Mouse (Mus musculus) granulocyte monocyte progenitor cell, adult 5-6 weeks (primary cell): Measurements from ENCODE around the gene G6pc. TPM values are rescaled to one million over a fixed set of nuclear protein-coding genes. Genes with fewer than 3 reads are reported as not detected.
"Not testable (repeated sequence)": the region's sequence is repeated elsewhere in the genome, so short reads cannot be mapped to it uniquely, and the experiment has no call there.

Source experiments
- ATAC-seq: replicated peaks from 2 replicates; pipeline ENCODE4 v1.8.0; 2016; ENCODE audit warnings: mild to moderate bottlenecking, moderate TSS enrichment, inconsistent platforms; ENCODE audit not compliant: poor library complexity, severe bottlenecking
- total RNA-seq, 2 experiments: library from RNA; stranded (forward) in 1 of 2; stranded (reverse) in 1 of 2; fragments of 200-712, 200-1000 nt in 1 of 2; fragments of >200 nt in 1 of 2; fragmentation: Nextera tagmentation in 1 of 2; gene quantifications; 2 replicates each; pipeline ENCODE4 v1.2.3; 2014 to 2017

The G6pc gene
- total RNA-seq (2014; fragmentation: Nextera tagmentation) (not detected in 2 replicates), total RNA-seq (2017) (not detected in 2 replicates)

DNA sequence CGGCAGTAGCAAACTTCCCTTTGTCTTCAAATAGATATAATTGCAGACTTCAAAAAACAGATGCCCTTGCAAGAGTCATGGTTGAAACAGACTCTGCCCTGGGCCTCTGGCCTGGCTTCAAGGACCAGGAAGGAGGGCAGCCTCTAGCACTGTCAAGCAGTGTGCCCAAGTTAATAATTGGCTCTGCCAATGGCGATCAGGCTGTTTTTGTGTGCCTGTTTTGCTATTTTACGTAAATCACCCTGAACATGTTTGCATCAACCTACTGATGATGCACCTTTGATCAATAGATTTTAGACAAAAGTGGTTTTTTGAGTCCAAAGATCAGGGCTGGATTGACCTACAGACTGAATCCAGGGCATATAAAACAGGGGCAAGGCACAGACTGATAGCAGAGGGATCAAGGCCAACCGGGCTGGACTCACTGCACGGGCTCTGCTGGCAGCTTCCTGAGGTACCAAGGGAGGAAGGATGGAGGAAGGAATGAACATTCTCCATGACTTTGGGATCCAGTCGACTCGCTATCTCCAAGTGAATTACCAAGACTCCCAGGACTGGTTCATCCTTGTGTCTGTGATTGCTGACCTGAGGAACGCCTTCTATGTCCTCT, at the start of gene G6pc:
G6pc (plus strand) TSS at position 236 of the 610 bp plus-strand sequence.
- no peak for ATAC-seq

DNA sequence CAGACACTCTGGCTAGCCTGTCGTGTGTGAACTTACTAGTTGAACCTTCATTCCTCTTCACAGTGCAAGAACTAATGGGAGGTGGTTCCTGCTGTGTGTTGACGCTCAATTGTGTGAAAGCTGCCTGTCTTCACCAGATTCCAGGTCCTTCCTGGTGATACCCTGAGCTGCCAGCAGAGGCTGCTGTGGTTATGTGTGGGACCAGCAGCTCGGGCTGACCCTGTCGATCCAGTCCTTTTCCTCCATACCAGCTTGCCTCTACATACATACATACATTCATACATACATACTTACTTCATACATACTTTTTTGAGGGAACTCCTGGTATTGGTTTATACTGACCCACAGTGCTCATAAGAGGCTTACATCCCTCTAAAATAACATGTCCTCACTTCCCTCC, 43.8 kb upstream of the G6pc start:
- ATAC-seq, result peak; percentile 68

DNA sequence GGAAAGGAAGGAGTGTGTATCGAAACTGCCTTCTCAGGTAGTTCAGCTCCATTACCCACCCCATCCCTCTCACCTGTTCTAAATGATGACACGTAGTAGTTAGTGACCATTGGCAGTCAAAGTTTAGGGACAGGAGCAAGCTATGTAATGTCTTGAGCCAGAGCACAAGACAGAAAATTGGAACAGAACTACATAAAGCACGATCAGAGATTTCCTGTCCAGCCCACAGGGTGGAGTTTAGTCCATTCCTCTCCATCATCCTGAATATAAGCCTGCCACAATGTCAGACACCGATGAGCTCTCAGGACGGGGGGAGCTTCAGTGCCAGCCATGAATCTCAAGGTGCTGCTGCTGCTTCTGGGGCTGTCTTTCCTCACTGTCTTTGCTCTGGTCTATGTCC, 42.6 kb upstream of the G6pc start, which contains the start of gene Aoc2:
Aoc2 (plus strand) TSS at position 301 of the 400 bp plus-strand sequence.
- no peak for ATAC-seq

DNA sequence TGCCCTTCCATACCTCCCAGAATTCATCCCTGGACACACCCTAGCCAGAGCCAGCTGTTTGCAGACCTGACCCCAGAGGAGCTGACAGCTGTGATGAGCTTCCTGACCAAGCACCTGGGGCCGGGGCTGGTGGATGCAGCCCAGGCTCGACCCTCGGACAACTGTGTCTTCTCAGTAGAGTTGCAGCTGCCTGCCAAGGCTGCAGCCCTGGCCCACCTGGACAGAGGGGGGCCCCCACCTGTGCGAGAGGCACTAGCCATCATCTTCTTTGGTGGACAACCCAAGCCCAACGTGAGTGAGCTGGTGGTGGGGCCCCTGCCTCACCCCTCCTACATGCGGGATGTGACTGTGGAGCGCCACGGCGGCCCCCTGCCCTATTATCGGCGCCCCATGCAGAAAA, 42.2 kb upstream of the G6pc start:
- not testable (repeated sequence) for ATAC-seq

DNA sequence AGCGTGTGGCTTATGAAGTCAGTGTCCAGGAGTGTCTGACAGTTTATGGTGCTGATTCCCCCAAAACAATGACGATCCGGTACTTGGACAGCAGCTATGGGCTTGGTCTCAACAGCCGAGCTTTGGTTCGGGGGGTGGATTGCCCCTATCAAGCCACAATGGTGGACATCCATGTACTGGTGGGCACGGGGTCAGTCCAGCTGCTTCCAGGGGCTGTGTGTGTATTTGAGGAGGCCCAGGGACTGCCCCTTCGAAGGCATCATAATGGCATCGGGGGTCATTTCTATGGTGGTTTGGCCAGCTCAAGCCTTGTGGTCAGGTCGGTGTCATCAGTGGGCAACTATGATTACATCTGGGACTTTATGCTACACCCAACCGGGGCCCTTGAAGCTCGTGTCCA, 41.2 kb upstream of the G6pc start:
- no peak for ATAC-seq

DNA sequence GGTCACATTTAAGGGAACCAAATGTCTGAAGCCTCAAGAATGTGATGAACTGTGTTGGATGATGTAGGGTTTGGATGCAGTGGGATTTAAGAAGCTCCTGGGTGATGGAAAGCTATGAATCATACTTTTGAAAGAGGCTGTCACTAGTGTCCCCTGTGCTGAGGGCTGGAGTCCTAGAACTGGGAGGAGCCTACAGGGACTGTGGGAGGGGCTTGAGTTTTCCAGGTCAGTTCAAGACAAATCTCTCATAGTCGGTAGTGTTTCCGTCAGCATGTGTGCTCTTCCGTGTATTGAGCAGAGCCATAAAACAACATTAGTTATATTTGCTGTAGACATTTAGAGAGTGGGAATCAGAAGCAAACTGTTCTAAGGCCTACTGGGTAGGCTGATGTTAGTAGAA, 40.0 kb upstream of the G6pc start:
- ATAC-seq, result no peak

DNA sequence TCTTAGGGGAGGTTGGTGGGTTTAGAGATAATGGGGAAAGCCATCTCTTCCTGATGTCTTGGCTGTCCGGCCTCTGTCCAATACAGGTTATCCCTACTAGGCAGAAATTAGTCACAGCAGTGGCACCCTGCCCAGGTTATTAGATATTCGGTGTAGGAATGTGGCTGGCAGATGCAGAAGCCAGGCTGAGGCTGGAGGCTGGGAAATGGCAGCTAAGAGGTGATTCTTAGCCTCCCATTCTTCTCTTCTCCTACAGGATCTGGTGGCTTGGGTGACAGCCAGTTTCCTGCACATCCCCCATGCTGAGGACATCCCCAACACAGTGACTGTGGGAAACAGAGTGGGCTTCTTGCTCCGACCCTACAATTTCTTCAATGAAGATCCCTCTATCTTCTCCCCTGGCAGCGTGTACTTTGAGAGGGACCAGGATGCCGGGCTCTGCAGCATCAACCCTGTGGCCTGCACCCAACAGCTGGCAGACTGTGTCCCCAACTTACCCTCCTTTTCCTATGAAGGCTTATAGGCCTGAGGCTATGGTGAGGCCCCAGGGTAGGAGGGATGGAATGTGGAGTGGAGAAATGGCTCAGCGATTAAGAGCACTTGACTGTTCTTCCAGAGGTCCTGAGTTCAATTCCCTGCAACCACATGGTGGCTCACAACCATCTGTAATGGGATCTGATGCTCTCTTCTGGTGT, 38.3 kb upstream of the G6pc start:
- ATAC-seq, result no peak

DNA sequence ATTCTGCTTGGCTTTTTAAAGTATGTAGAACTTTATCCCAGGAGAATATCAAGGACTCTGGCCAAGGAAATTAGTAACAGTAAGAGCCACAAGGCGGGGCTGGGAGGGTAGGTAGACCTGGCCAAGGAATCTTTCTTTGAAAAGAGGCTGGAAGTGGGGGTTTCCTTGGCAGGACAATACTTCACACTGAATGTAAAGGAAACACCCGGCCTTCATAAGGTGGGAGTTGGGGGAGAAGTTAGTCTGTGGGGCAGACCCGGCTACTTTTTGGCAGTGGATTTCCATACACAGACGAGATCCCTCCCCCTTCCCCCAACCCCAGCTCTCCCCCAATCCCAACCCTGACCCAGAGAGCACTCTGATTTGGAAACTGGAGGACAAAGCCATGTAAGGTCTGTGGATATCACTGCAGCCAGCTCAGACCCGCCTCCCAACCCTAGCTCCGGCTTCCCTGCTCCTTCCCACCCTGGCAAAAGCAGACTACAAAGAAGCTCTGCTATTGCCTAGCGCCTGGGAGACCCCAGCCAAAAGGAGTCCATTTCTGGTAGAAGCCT, 36.9 kb upstream of the G6pc start, which contains the start of gene Aoc3:
Aoc3 (plus strand) TSS at position 235 of the 554 bp plus-strand sequence.
- no peak for ATAC-seq

DNA sequence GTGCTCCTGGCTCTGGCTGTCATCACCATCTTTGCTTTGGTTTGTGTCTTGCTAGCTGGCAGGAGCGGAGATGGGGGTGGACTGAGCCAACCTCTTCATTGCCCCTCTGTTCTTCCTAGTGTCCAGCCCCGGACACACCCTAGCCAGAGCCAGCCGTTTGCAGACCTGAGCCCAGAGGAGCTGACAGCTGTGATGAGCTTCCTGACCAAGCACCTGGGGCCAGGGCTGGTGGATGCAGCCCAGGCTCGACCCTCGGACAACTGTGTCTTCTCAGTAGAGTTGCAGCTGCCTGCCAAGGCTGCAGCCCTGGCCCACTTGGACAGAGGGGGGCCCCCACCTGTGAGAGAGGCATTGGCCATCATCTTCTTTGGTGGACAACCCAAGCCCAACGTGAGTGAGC, 36.4 kb upstream of the G6pc start:
- not testable (repeated sequence) for ATAC-seq

DNA sequence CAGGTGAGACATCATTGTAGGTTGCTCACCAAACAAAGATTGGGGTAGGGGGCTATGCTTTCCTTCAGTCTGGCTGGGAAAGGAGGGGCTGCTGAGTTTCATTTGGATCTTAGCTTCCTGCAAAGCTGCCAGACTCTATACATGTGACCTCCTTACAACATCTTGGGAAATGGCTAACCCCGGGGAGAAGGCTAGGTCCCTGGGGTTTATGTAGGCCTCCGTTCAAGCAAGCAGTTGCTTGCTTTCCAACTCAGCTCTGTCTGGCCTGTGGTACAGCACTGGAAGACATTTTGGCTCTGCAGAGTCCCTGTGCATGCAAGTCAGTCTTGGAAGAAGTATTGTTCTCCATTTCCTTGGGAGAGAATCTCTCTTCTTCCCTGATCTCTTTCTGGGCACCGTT, 34.8 kb upstream of the G6pc start:
- no peak for ATAC-seq

DNA sequence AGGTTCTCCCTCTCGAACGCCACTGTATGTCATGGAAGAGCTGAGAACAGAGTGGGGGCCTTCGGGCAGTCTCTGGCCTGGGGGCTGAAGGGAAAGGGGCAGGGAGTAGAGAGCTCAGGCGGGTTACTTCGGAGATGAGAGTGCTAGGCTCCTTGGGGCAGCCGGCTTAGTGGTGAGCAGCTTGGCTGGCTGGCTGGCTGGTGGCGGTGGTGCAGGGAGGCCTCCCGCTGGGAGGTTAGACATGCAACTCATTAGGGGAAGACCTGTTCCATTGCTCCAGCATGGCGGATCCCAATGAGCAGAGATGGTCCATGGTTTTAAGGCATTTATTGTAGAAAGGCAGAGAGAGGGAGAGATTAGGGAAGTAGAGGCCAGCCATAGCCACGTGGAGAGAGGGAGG, 33.3 kb upstream of the G6pc start:
- ATAC-seq, result no peak

DNA sequence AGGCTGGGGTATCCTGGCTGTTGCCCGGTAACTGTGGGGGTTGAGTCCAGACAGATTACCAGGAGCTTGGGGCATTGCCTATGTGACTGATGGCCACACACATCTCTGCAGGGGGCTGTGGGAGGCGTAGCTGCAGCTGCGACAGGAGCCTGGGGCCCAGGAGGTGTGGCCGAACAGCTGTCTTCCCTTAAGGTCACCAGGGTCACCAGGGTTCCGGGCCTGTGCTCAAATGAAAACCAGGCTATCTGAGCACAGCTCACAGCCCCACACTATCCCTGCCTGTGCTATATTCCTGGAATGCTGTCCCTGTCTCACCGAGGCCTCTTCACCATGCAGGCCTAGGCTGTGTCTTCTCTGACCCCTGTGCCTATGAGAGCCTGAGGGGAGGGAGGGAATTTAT, 32.8 kb upstream of the G6pc start:
- no peak for ATAC-seq

DNA sequence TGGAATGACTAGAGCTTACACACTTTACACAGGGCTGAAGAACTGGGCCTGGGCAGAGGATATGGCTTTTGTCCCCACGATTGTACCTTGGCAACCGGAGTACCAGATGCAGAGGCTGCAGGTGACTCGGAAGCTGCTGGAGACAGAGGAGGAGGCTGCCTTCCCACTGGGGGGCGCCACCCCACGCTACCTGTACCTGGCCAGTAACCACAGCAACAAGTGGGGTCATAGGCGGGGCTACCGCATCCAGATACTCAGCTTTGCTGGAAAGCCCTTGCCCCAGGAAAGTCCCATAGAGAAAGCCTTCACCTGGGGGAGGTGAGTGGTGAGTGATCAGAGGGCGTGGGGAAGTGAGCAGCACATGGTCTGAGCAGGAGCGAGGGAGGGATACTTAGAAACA, 31.7 kb upstream of the G6pc start:
- ATAC-seq, result no peak

DNA sequence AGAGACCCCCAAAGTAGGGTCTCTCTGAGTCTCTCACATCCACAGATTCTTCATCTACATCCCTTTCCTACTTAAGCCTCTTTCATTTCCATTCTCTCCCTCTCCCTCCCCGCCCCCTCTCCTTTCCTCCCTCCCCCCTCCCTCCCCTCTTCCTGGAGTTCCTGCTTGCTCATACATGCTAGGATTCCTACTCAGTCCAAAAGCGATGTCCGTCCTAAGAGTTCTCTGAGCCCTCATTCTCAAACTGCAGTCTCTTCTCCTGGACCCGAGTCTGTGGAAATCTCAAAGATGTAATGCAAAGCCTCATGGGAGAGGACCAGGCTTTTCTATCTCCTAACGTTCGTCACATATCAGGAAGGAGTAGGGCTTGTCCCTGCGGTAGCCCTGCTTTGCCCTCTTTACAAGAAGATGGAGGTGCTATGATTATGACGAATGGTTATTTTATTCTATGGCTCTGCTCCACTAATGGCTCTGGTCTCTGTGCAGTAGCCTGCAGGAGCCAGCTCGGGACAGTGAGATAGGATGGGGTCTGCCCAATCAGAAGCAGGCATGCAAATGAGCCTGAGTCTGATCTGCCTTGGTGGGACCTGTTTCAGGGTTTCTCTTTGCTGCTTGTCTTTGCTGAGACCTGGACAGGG, 29.1 kb upstream of the G6pc start:
- ATAC-seq, result peak; percentile 94

DNA sequence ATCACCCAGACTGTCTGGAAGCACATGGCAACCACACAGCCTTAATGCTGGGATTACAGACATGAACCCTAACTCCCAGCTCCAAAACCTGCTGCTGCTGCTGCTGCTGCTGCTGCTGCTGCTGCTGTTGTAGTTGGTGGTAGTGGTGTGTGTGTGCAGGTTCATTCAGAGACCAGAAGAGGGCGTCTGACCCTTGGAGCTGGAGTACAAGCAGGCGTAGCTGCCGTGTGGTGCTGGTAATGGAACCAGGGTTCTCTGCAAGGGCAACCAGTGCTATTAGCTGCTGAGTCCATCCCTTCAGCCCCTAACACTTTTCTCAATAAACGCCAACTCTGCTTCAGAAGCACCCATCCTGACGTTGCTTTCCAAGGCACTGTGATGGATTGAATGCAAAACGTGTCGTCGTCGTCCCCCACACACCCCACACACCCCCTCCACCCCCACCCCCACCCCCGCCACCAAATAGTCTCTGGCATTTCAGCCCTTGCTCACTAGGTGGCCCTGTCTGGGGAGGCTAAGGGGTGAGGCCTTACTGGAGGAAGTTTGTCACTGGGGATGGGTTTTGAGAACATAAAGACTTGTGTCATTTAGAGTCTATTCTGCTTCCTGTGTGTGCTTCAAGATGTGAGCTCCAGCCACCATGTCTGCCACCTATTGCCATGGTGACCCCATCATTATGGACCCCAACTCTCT, 20.1 kb upstream of the G6pc start:
- no peak for ATAC-seq

DNA sequence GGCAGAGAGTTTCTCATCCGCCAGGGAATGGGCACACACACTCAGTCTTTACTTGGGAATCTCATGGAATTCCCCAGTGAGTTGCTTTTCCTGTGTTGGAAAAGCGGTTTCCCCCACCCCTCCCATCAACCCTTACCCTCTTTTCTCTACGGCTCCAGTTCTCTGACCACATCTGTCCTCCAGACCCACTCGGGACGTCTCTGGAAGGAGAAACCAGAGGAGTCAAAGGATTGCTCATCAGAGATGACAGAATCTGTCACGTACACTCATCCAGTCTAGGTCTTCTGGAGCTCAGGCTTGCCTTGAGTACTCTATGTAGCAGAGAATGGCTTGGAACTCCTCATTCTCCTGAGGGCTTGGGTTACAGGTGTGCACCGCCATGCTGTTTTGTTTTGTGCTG, 18.6 kb upstream of the G6pc start:
- ATAC-seq, result no peak

DNA sequence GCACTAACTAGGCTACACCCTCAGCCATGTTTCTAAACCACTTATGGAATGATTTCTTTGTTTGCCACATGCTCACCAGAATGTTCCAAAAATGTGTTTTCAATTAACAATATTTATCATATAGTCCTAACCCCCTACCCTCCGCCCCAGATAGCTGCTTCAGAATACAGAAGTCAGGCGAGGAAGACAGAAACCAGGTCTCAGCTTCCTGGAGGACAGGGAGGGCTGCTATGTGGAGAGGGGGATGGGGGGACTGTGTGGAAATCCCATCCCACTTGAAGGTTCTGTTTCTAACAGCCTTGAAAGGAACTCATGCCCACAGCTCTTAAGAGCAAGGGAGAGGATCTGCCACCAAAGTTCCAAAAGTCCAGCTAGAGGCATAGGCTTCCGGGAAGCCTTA, 18.1 kb upstream of the G6pc start:
- no peak for ATAC-seq

DNA sequence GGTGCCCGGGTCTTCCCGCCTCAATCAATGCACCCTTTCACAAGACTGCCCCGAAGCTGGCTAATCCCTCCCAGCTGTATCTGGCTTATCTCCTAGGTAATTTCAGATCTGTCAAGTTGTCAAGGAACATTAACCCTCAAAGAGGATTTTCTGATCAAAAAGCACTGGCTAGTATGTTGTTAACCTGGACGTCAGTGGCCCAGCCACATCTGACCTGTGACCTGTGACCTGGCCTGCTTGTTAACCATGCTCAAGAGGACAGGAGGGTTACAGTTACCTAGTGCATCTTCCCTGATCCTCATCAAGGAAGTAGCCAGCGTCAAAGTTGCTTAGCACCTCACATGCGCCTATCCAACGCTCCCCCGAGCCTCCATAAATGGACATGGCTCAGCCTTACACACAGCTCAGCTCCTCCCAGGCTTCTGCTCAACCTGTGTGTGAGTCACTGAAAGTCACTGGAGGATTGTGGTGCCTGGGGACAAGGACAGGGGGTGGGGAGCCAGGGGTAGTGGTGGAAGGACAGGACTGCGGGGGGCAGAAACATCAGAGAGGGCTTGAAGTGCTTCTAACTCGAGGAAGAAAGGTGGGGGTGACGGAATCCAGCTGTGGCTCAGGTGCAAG, 16.2 kb upstream of the G6pc start:
- no peak for ATAC-seq

DNA sequence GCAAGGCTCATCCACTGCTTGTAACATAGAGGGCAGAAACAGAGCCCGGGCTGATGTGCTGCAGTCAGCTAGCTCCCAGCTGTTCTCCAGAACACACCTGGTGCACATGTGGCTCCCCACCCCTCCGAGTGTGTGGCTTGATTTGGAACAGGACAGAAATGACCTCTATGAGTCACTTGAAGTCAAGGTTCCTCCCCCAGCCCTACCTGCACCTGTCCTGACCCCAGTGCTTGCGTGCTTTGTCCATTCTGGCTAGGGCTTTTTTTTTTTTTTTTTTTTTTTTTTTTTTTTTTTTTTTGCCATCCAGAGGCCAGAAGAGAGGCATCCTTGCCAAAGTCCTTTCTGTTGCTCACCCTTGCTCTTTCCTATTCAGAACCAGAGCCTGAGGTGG, 15.6 kb upstream of the G6pc start:
- no peak for ATAC-seq

DNA sequence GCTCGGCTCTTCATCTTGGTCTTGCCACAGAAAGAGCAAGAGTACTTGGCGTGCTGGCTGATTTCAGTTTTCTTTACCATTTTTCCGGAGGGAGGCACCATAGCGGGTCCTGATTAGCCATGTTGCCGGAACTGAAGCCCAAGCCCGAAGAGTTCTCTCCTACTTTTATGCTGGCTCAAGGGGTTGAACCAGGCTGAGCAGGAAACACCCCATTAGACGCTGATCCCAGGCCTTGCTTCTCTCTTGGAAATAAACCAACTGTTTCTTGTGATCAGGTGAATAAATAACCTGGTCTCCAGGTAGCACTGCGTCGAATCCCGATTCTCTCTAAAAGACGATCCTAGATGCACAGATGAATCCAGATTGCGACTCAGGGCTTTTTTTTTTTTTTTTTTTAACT, 13.9 kb upstream of the G6pc start:
- no peak for ATAC-seq
